Mouse (Mus musculus) kidney, postnatal 36 days (tissue): ENCODE results near the gene Gchfr.

Experiments used
- DNase-seq, 2 experiments: peaks; one replicate each; pipeline ENCODE4 v3.0.0; 2021 to 2022; ENCODE audit warnings: mixed read lengths in 2 of 2

Gchfr gene

GRCm38 (mm10) chr2:119173991-119174651 lies 6.5 kb downstream of the Gchfr start, which contains the start of gene Gm14137:
Gm14137 (plus strand) TSS chr2:119174509.
- no peak for DNase-seq

- no peak for DNase-seq
These were observed 7.3 kb downstream of the Gchfr start for GRCm38 (mm10) chr2:119174866-119175265.

GRCm38 (mm10) chr2:119175614-119176013 lies 8.0 kb downstream of the Gchfr start:
- DNase-seq = peak; percentile 47 to 60

- peak in 1 of 2 experiments; percentile 57 for DNase-seq
These were observed 9.2 kb downstream of the Gchfr start for GRCm38 (mm10) chr2:119176761-119177160.

- DNase-seq = no peak
These were observed 9.9 kb downstream of the Gchfr start for GRCm38 (mm10) chr2:119177384-119177939.

GRCm38 (mm10) chr2:119182914-119183313 lies 15.3 kb downstream of the Gchfr start:
- no peak for DNase-seq

GRCm38 (mm10) chr2:119189029-119189710 lies 21.6 kb downstream of the Gchfr start:
- DNase-seq = peak; percentile 78 to 94

GRCm38 (mm10) chr2:119190969-119191368 lies 23.4 kb downstream of the Gchfr start:
- no peak for DNase-seq

GRCm38 (mm10) chr2:119194140-119194539 lies 26.6 kb downstream of the Gchfr start:
- no peak for DNase-seq

GRCm38 (mm10) chr2:119196316-119197108 lies 28.9 kb downstream of the Gchfr start:
- no peak for DNase-seq

GRCm38 (mm10) chr2:119197493-119197892 lies 29.9 kb downstream of the Gchfr start:
- no peak for DNase-seq

GRCm38 (mm10) chr2:119198049-119198448 lies 30.5 kb downstream of the Gchfr start:
- DNase-seq = no peak

- no peak for DNase-seq
These were observed 31.4 kb downstream of the Gchfr start for GRCm38 (mm10) chr2:119198934-119199333.

GRCm38 (mm10) chr2:119202914-119203453 lies 35.4 kb downstream of the Gchfr start:
- DNase-seq = peak in 1 of 2 experiments; percentile 61

- peak in 1 of 2 experiments; percentile 17 for DNase-seq
These were observed 36.4 kb downstream of the Gchfr start for GRCm38 (mm10) chr2:119203871-119204460.

- DNase-seq = no peak
These were observed 40.4 kb downstream of the Gchfr start for GRCm38 (mm10) chr2:119207961-119208343.

GRCm38 (mm10) chr2:119208344-119209175 lies 41.0 kb downstream of the Gchfr start, which contains the start of the genes Zfyve19 and Dnajc17:
Zfyve19 (plus strand) TSS chr2:119208617.
Dnajc17 (minus strand) TSS chr2:119208795.
- peak; percentile 97 to 98 for DNase-seq

GRCm38 (mm10) chr2:119209176-119209507 lies 41.6 kb downstream of the Gchfr start:
- no peak for DNase-seq
